Mouse (Mus musculus): ENCODE data around the gene Naa60. TPM values are rescaled to one million over a fixed set of nuclear protein-coding genes. Genes with fewer than 3 reads are reported as not detected.

Naa60 gene
- polyA plus RNA-seq, 1 experiment from 2014 or later, result 105 TPM

GRCm38 (mm10) chr16:3907471-3907870 is 35.3 kb downstream of the Naa60 start:
- Histone ChIP-seq H3K36me3 (ENCODE audit: control insufficient read depth, insufficient read depth, low read length) (peaks cover 28% of the 10 kb centered on the region), H3K9ac (ENCODE audit: low read depth, low read length) (no peak overlapping the region), H3K4me2 (ENCODE audit: low read length) (no peak overlapping the region; the same call in 1 of the 2 replicates), H3K9me3 (ENCODE audit: control insufficient read depth, low read length) (no peaks in the 10 kb centered on the region), H3K4me1 (ENCODE audit: control insufficient read depth, insufficient read depth, low read depth, low read length) (peaks cover 17% of the 10 kb centered on the region), H3K27me3 (replicated peaks; ENCODE audit: control insufficient read depth, insufficient read depth, low read length) (no peaks in the 10 kb centered on the region), H3K27ac (ENCODE audit: low read depth, low read length) (no peak overlapping the region), H3K4me3 (ENCODE audit: low read length) (no peak overlapping the region)
- ATAC-seq, result no peak
- 65% methylated on average over 2 of the region's 2 CpGs for WGBS

GRCm38 (mm10) chr16:3908537-3909111 is 36.4 kb downstream of the Naa60 start, which contains the start of the genes 1700037C18Rik and Cluap1:
TSS of gene 1700037C18Rik (minus strand) at chr16:3908689.
TSS of gene Cluap1 (plus strand) at chr16:3908801.
- peak; percentile 97 for ATAC-seq
- Histone ChIP-seq H3K9me3 (ENCODE audit: control insufficient read depth, low read length) (no peaks in the 10 kb centered on the region), H3K4me3 (ENCODE audit: low read length) (peak within 1 kb of the TSS; percentile 67), H3K4me2 (ENCODE audit: low read length) (peak within 1 kb of the TSS; percentile 58), H3K4me1 (ENCODE audit: control insufficient read depth, insufficient read depth, low read depth, low read length) (peaks cover 17% of the 10 kb centered on the region), H3K27me3 (replicated peaks; ENCODE audit: control insufficient read depth, insufficient read depth, low read length) (no peaks in the 10 kb centered on the region), H3K36me3 (ENCODE audit: control insufficient read depth, insufficient read depth, low read length) (peaks cover 32% of the 10 kb centered on the region), H3K27ac (ENCODE audit: low read depth, low read length) (peak within 1 kb of the TSS; percentile 82), H3K9ac (ENCODE audit: low read depth, low read length) (peak within 1 kb of the TSS; percentile 78)
- under 1% methylated on average over 33 of the region's 33 CpGs for WGBS

GRCm38 (mm10) chr16:3909118-3909517 is 36.9 kb downstream of the Naa60 start:
- peak overlapping the region; percentile 67 for H3K4me3 ChIP-seq (ENCODE audit: low read length)
- H3K4me2 ChIP-seq (ENCODE audit: low read length), result peak overlapping the region; percentile 58
- peak overlapping the region; percentile 78 for H3K9ac ChIP-seq (ENCODE audit: low read depth, low read length)
- H3K27me3 ChIP-seq (replicated peaks; ENCODE audit: control insufficient read depth, insufficient read depth, low read length), result no peaks in the 10 kb centered on the region
- no peak; the same call in 1 of the 2 replicates for ATAC-seq
- H3K9me3 ChIP-seq (ENCODE audit: control insufficient read depth, low read length), result no peaks in the 10 kb centered on the region
- H3K27ac ChIP-seq (ENCODE audit: low read depth, low read length), result peak overlapping the region; percentile 82
- WGBS, result 8% methylated on average over 20 of the region's 20 CpGs
- H3K4me1 ChIP-seq (ENCODE audit: control insufficient read depth, insufficient read depth, low read depth, low read length), result peaks cover 17% of the 10 kb centered on the region
- peaks cover 29% of the 10 kb centered on the region for H3K36me3 ChIP-seq (ENCODE audit: control insufficient read depth, insufficient read depth, low read length)

- H3K36me3 ChIP-seq (ENCODE audit: control insufficient read depth, insufficient read depth, low read length), result peaks cover 30% of the 10 kb centered on the region
- no peak overlapping the region for H3K4me2 ChIP-seq (ENCODE audit: low read length)
- WGBS, result 92% methylated on average over 2 of the region's 2 CpGs
- no peak for ATAC-seq
- H3K9ac ChIP-seq (ENCODE audit: low read depth, low read length), result no peak overlapping the region
- no peaks in the 10 kb centered on the region for H3K9me3 ChIP-seq (ENCODE audit: control insufficient read depth, low read length)
- H3K4me3 ChIP-seq (ENCODE audit: low read length), result no peak overlapping the region
- H3K27ac ChIP-seq (ENCODE audit: low read depth, low read length), result no peak overlapping the region
- no peaks in the 10 kb centered on the region for H3K27me3 ChIP-seq (replicated peaks; ENCODE audit: control insufficient read depth, insufficient read depth, low read length)
- no peaks in the 10 kb centered on the region for H3K4me1 ChIP-seq (ENCODE audit: control insufficient read depth, insufficient read depth, low read depth, low read length)
Observed at GRCm38 (mm10) chr16:3920756-3921155, 48.6 kb downstream of the Naa60 start.

DNA sequence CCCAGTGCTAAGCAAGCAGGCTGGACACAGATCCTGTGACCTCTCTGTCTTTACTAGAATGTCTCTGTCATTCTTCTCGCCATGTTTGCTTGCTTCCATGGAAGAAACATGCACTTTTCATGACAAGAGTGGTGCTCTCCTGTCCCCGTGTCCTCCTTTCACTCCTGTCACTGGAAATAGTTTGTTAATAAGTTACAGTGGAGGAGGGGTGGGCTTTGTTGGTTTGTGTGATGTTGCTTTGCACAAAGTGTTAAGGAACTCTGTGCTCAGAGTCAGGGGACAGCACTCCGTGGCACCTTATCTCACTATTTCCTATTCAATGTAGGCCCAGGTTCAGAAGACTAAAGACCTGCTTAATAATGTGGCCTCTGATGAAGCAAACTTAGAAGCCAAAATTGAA is 51.3 kb downstream of the Naa60 start:
- WGBS, result 95% methylated on average over 3 of the region's 3 CpGs
- no peak for ATAC-seq

GRCm38 (mm10) chr16:3923966-3924365 is 51.8 kb downstream of the Naa60 start:
- H3K4me3 ChIP-seq (ENCODE audit: low read length), result no peak overlapping the region
- peaks cover 34% of the 10 kb centered on the region for H3K36me3 ChIP-seq (ENCODE audit: control insufficient read depth, insufficient read depth, low read length)
- no peaks in the 10 kb centered on the region for H3K4me1 ChIP-seq (ENCODE audit: control insufficient read depth, insufficient read depth, low read depth, low read length)
- WGBS, result 93% methylated on average over 4 of the region's 4 CpGs
- H3K9me3 ChIP-seq (ENCODE audit: control insufficient read depth, low read length), result no peaks in the 10 kb centered on the region
- no peak overlapping the region for H3K27ac ChIP-seq (ENCODE audit: low read depth, low read length)
- no peak for ATAC-seq
- no peak overlapping the region for H3K9ac ChIP-seq (ENCODE audit: low read depth, low read length)
- H3K27me3 ChIP-seq (replicated peaks; ENCODE audit: control insufficient read depth, insufficient read depth, low read length), result no peaks in the 10 kb centered on the region
- no peak overlapping the region for H3K4me2 ChIP-seq (ENCODE audit: low read length)

More for the DNA sequence above, 51.3 kb downstream of the Naa60 start:
- H3K4me2 ChIP-seq (ENCODE audit: low read length), result no peak overlapping the region
- H3K4me1 ChIP-seq (ENCODE audit: control insufficient read depth, insufficient read depth, low read depth, low read length), result no peaks in the 10 kb centered on the region
- H3K9me3 ChIP-seq (ENCODE audit: control insufficient read depth, low read length), result no peaks in the 10 kb centered on the region
- no peaks in the 10 kb centered on the region for H3K27me3 ChIP-seq (replicated peaks; ENCODE audit: control insufficient read depth, insufficient read depth, low read length)
- no peak overlapping the region for H3K4me3 ChIP-seq (ENCODE audit: low read length)
- H3K27ac ChIP-seq (ENCODE audit: low read depth, low read length), result no peak overlapping the region
- H3K9ac ChIP-seq (ENCODE audit: low read depth, low read length), result no peak overlapping the region
- peaks cover 34% of the 10 kb centered on the region for H3K36me3 ChIP-seq (ENCODE audit: control insufficient read depth, insufficient read depth, low read length)

DNA sequence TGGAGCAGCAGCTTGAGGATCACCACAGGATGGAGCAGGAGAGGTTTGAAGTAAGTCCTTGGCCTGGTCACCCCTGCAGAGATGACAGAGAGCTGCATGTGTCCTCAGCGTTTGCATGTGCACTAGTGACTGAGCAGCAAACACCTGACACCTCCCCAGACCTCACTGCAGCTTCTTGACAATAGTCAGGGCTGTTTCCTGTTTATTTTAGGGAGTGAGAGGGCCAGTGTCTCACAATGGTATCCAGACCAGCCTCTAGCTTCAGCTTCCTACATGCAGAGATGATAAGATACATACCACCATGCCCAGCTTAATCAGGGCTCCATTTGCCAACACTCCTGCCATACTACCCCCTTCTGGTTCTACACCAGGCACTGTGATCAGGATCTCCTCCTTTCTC is 56.4 kb downstream of the Naa60 start:
- no peak overlapping the region for H3K4me2 ChIP-seq (ENCODE audit: low read length)
- ATAC-seq, result no peak
- H3K27me3 ChIP-seq (replicated peaks; ENCODE audit: control insufficient read depth, insufficient read depth, low read length), result no peaks in the 10 kb centered on the region
- 62% methylated on average over 1 of the region's 1 CpGs for WGBS
- no peaks in the 10 kb centered on the region for H3K9me3 ChIP-seq (ENCODE audit: control insufficient read depth, low read length)
- H3K4me1 ChIP-seq (ENCODE audit: control insufficient read depth, insufficient read depth, low read depth, low read length), result no peaks in the 10 kb centered on the region
- H3K4me3 ChIP-seq (ENCODE audit: low read length), result no peak overlapping the region
- no peak overlapping the region for H3K27ac ChIP-seq (ENCODE audit: low read depth, low read length)
- no peak overlapping the region for H3K9ac ChIP-seq (ENCODE audit: low read depth, low read length)
- H3K36me3 ChIP-seq (ENCODE audit: control insufficient read depth, insufficient read depth, low read length), result peaks cover 50% of the 10 kb centered on the region

DNA sequence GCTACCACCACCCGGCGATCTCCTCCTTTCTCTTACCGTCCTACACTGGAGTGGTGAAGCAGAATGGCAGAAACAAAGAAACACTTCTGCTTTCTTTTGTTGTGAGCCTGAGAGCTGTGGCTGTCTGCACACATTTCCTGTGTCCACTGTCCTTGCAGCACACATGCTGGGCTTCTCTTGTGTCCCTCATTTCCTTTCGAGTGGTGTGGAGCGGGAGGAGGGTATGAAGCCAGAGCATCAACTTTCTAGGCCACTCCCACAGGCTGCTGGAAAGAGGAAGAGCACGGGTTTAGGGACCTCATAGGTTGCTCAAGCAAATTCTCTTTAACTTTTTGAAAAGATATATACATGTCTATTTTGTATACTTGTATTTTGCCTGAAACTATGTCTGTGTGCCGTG is 57.0 kb downstream of the Naa60 start:
- no peaks in the 10 kb centered on the region for H3K9me3 ChIP-seq (ENCODE audit: control insufficient read depth, low read length)
- no peak for ATAC-seq
- H3K9ac ChIP-seq (ENCODE audit: low read depth, low read length), result no peak overlapping the region
- H3K4me2 ChIP-seq (ENCODE audit: low read length), result no peak overlapping the region
- H3K27ac ChIP-seq (ENCODE audit: low read depth, low read length), result no peak overlapping the region
- H3K27me3 ChIP-seq (replicated peaks; ENCODE audit: control insufficient read depth, insufficient read depth, low read length), result no peaks in the 10 kb centered on the region
- H3K4me3 ChIP-seq (ENCODE audit: low read length), result no peak overlapping the region
- peaks cover 51% of the 10 kb centered on the region for H3K36me3 ChIP-seq (ENCODE audit: control insufficient read depth, insufficient read depth, low read length)
- WGBS, result 78% methylated on average over 7 of the region's 7 CpGs
- H3K4me1 ChIP-seq (ENCODE audit: control insufficient read depth, insufficient read depth, low read depth, low read length), result no peaks in the 10 kb centered on the region

- Histone ChIP-seq H3K4me1 (ENCODE audit: control insufficient read depth, insufficient read depth, low read depth, low read length) (no peaks in the 10 kb centered on the region), H3K27ac (ENCODE audit: low read depth, low read length) (no peak overlapping the region), H3K36me3 (ENCODE audit: control insufficient read depth, insufficient read depth, low read length) (peaks cover 39% of the 10 kb centered on the region), H3K27me3 (replicated peaks; ENCODE audit: control insufficient read depth, insufficient read depth, low read length) (no peaks in the 10 kb centered on the region), H3K4me3 (ENCODE audit: low read length) (no peak overlapping the region), H3K9ac (ENCODE audit: low read depth, low read length) (no peak overlapping the region), H3K4me2 (ENCODE audit: low read length) (no peak overlapping the region), H3K9me3 (ENCODE audit: control insufficient read depth, low read length) (no peaks in the 10 kb centered on the region)
- no peak for ATAC-seq
- WGBS, result 92% methylated on average over 6 of the region's 6 CpGs
Observed at GRCm38 (mm10) chr16:3933536-3933935, 61.4 kb downstream of the Naa60 start.

Measured in hindbrain, embryonic 16.5 days (tissue).